Mouse (Mus musculus): ENCODE measurements at regions not wholly inside any gene's neighbourhood (a gene's known extent, or its start where the extent isn't known, plus 50 kb on each side); places are given as distances from the start of the nearest gene placed in this dataset.

GRCm38 (mm10) chr7:67895166-67895565 lies 57.5 kb upstream of the Igf1r start:
- no peak for DNase-seq (ENCODE audit: low spot score)

GRCm38 (mm10) chr7:67892917-67893316 lies 59.7 kb upstream of the Igf1r start:
- no peak for DNase-seq (ENCODE audit: low spot score)

GRCm38 (mm10) chr7:67883040-67883439 lies 69.6 kb upstream of the Igf1r start:
- no peak for DNase-seq (ENCODE audit: low spot score)

GRCm38 (mm10) chr7:67882606-67883005 lies 70.0 kb upstream of the Igf1r start:
- DNase-seq (ENCODE audit: low spot score): no peak

- DNase-seq (ENCODE audit: low spot score): no peak
Measured at GRCm38 (mm10) chr7:67878226-67878625, 74.4 kb upstream of the Igf1r start.

GRCm38 (mm10) chr7:67877587-67877986 lies 75.0 kb upstream of the Igf1r start:
- no peak for DNase-seq (ENCODE audit: low spot score)

GRCm38 (mm10) chr7:67854080-67855022 lies 94.8 kb upstream of the Synm start:
- no peak for DNase-seq (ENCODE audit: low spot score)

GRCm38 (mm10) chr7:67852859-67853258 lies 93.3 kb upstream of the Synm start:
- DNase-seq (ENCODE audit: low spot score): no peak

GRCm38 (mm10) chr7:67849509-67849862 lies 89.9 kb upstream of the Synm start:
- DNase-seq (ENCODE audit: low spot score): no peak

GRCm38 (mm10) chr7:67848589-67849508 lies 89.3 kb upstream of the Synm start:
- DNase-seq (ENCODE audit: low spot score): peak; percentile 91

GRCm38 (mm10) chr7:67846796-67847195 lies 87.3 kb upstream of the Synm start:
- DNase-seq (ENCODE audit: low spot score): no peak

- DNase-seq (ENCODE audit: low spot score): no peak
Measured at GRCm38 (mm10) chr7:67836984-67837383, 77.4 kb upstream of the Synm start.

GRCm38 (mm10) chr7:67836117-67836949 lies 76.8 kb upstream of the Synm start:
- no peak for DNase-seq (ENCODE audit: low spot score)

GRCm38 (mm10) chr7:67831738-67832137 lies 72.2 kb upstream of the Synm start:
- no peak for DNase-seq (ENCODE audit: low spot score)

GRCm38 (mm10) chr7:67827386-67827785 lies 67.8 kb upstream of the Synm start:
- no peak for DNase-seq (ENCODE audit: low spot score)

GRCm38 (mm10) chr7:67826936-67827335 lies 67.4 kb upstream of the Synm start:
- no peak for DNase-seq (ENCODE audit: low spot score)

- DNase-seq (ENCODE audit: low spot score): no peak
Measured at GRCm38 (mm10) chr7:67826368-67826767, 66.8 kb upstream of the Synm start.

GRCm38 (mm10) chr7:67825636-67826280 lies 66.2 kb upstream of the Synm start:
- no peak for DNase-seq (ENCODE audit: low spot score)

GRCm38 (mm10) chr7:67823943-67824645 lies 64.6 kb upstream of the Synm start:
- no peak for DNase-seq (ENCODE audit: low spot score)

GRCm38 (mm10) chr7:67819551-67819950 lies 60.0 kb upstream of the Synm start:
- no peak for DNase-seq (ENCODE audit: low spot score)

- no peak for DNase-seq (ENCODE audit: low spot score)
Measured at GRCm38 (mm10) chr7:67817556-67817955, 58.0 kb upstream of the Synm start.
